Mouse (Mus musculus): ENCODE results near the gene Tmco4.

Gene Tmco4

GRCm38 (mm10) chr4:139064831-139065230 is 92.1 kb downstream of the Tmco4 start:
- DNase-seq = no peak

- no peak for DNase-seq
Measured at GRCm38 (mm10) chr4:139068287-139068686, 95.6 kb downstream of the Tmco4 start.

GRCm38 (mm10) chr4:139074060-139074459 is 101.4 kb downstream of the Tmco4 start:
- DNase-seq = no peak

- DNase-seq = no peak
Measured at GRCm38 (mm10) chr4:139075041-139075711, 102.5 kb downstream of the Tmco4 start, which contains the start of gene Htr6. Gene Htr6 (minus strand): TSS chr4:139075570.

- peak; percentile 46 for DNase-seq
Measured at GRCm38 (mm10) chr4:139075915-139076314, 103.2 kb downstream of the Tmco4 start.

GRCm38 (mm10) chr4:139078313-139078712 is 105.6 kb downstream of the Tmco4 start:
- DNase-seq = peak; percentile 56

- DNase-seq = peak; percentile 35
Measured at GRCm38 (mm10) chr4:139078726-139079125, 106.0 kb downstream of the Tmco4 start.

GRCm38 (mm10) chr4:139079439-139079838 is 106.8 kb downstream of the Tmco4 start:
- no peak for DNase-seq

- DNase-seq = no peak
Measured at GRCm38 (mm10) chr4:139080259-139080658, 107.6 kb downstream of the Tmco4 start.

GRCm38 (mm10) chr4:139081270-139081931 is 108.7 kb downstream of the Tmco4 start:
- DNase-seq = no peak

- no peak for DNase-seq
Measured at GRCm38 (mm10) chr4:139082790-139083564, 110.3 kb downstream of the Tmco4 start.

- no peak for DNase-seq
Measured at GRCm38 (mm10) chr4:139085337-139085736, 112.6 kb downstream of the Tmco4 start.

- peak; percentile 85 for DNase-seq
Measured at GRCm38 (mm10) chr4:139086037-139086436, 113.3 kb downstream of the Tmco4 start.

- DNase-seq = no peak
Measured at GRCm38 (mm10) chr4:139086984-139087383, 114.3 kb downstream of the Tmco4 start.

- DNase-seq = peak; percentile 35
Measured at GRCm38 (mm10) chr4:139088982-139089671, 116.4 kb downstream of the Tmco4 start.

- DNase-seq = no peak
Measured at GRCm38 (mm10) chr4:139090303-139090940, 117.7 kb downstream of the Tmco4 start.

- DNase-seq = no peak
Measured at GRCm38 (mm10) chr4:139091066-139091465, 118.4 kb downstream of the Tmco4 start.

- DNase-seq = no peak
Measured at GRCm38 (mm10) chr4:139091478-139092355, 119.0 kb downstream of the Tmco4 start.

- DNase-seq = no peak
Measured at GRCm38 (mm10) chr4:139092356-139093195, 119.9 kb downstream of the Tmco4 start, which contains the start of gene Nbl1. Gene Nbl1 (minus strand): TSS chr4:139092993.

- no peak for DNase-seq
Measured at GRCm38 (mm10) chr4:139093196-139093530, 120.5 kb downstream of the Tmco4 start.

GRCm38 (mm10) chr4:139095406-139095805 is 122.7 kb downstream of the Tmco4 start:
- DNase-seq = peak; percentile 72

Data from kidney, adult 9 months (tissue).